8 mouse cellular contexts compared by ENCODE assay signal in genomic region chr6:97059599-97059998, GRCm38 (mm10). TPM values are rescaled to one million over a fixed set of nuclear protein-coding genes. Genes with fewer than 3 reads are reported as not detected.
DNase-seq lines count a peak whose midpoint lies in the region; ATAC-seq and TF ChIP-seq lines count a peak whose summit lies in the region.
"Had no signal": no experiment of that assay in that cellular context is flagged by ENCODE, and none has a peak within 500 bp of the region (broad histone marks: within the 10 kb centered on the region; RNA-seq: fewer than 3 reads in every experiment).

No protein-coding gene starts in this region.

- H3K9ac ChIP-seq in lung, embryonic 14.5 days = no peak overlapping the region
- no peak overlapping the region; the same call in 1 of the 2 replicates for H3K9ac ChIP-seq in forebrain, embryonic 14.5 days (ENCODE audit: low read length)
- peak overlapping the region; percentile 51 for H3K9ac ChIP-seq in limb, embryonic 13.5 days
- no peak overlapping the region for H3K9ac ChIP-seq in stomach, embryonic 14.5 days (replicated peaks; ENCODE audit: low read depth, low read length)

- peak overlapping the region; percentile 37 for H3K4me3 ChIP-seq in lung, embryonic 14.5 days (ENCODE audit: low read depth, low read length)
- H3K4me3 ChIP-seq in forebrain, embryonic 14.5 days (ENCODE audit: low read depth, low read length) = peak overlapping the region; percentile 32
- H3K4me3 ChIP-seq in limb, embryonic 13.5 days = peak overlapping the region; percentile 48
- H3K4me3 ChIP-seq in stomach, embryonic 14.5 days (ENCODE audit: low read depth, low read length) = peak overlapping the region; percentile 39

- 0 out of 2 replicates have a peak, but pooled peaks cover 7% of the 10 kb centered on the region for H3K4me1 ChIP-seq in lung, embryonic 14.5 days (ENCODE audit: insufficient read depth)
- peaks cover 10% of the 10 kb centered on the region for H3K4me1 ChIP-seq in forebrain, embryonic 14.5 days (ENCODE audit: control insufficient read depth, insufficient read depth, low read length)
- peaks cover 21% of the 10 kb centered on the region for H3K4me1 ChIP-seq in limb, embryonic 13.5 days
- H3K4me1 ChIP-seq in stomach, embryonic 14.5 days (ENCODE audit: control insufficient read depth, insufficient read depth, low read length) = peaks cover 7% of the 10 kb centered on the region; the same call in 1 of the 2 replicates

- H3K4me2 ChIP-seq in lung, embryonic 14.5 days = peak overlapping the region; percentile 64
- peak overlapping the region; percentile 68 for H3K4me2 ChIP-seq in forebrain, embryonic 14.5 days (ENCODE audit: low read length)
- H3K4me2 ChIP-seq in limb, embryonic 13.5 days (replicated peaks) = peak overlapping the region; percentile 85
- H3K4me2 ChIP-seq in stomach, embryonic 14.5 days (replicated peaks; ENCODE audit: low read depth, low read length) = peak overlapping the region; percentile 76

- peak; percentile 7 for DNase-seq in lung, embryonic 14.5 days
- no peak for DNase-seq in lung, postnatal 36 days
- DNase-seq in forebrain, embryonic 14.5 days (ENCODE audit: low spot score) = no peak
- no peak for DNase-seq in gastrocnemius, postnatal 4 days (ENCODE audit: low spot score in 2 of 2)
- DNase-seq in B cell, adult 2 months = no peak

- no peak overlapping the region for H3K27ac ChIP-seq in lung, embryonic 14.5 days (ENCODE audit: low read depth)
- no peak overlapping the region for H3K27ac ChIP-seq in forebrain, embryonic 14.5 days (ENCODE audit: low read depth, low read length)
- H3K27ac ChIP-seq in limb, embryonic 13.5 days = no peak overlapping the region
- no peak overlapping the region for H3K27ac ChIP-seq in stomach, embryonic 14.5 days (ENCODE audit: low read length)

- ATAC-seq in lung, embryonic 14.5 days (ENCODE audit: insufficient read depth) = no peak
- no peak for ATAC-seq in forebrain, embryonic 14.5 days
- ATAC-seq in limb, embryonic 13.5 days (ENCODE audit: low FRiP score, low read depth) = no peak
- no peak for ATAC-seq in stomach, embryonic 14.5 days (ENCODE audit: insufficient number of reproducible peaks, insufficient read depth, low FRiP score, low read depth)

- peaks cover 29% of the 10 kb centered on the region for H3K27me3 ChIP-seq in lung, embryonic 14.5 days (ENCODE audit: insufficient read depth, low read length)
- peaks cover 22% of the 10 kb centered on the region for H3K27me3 ChIP-seq in forebrain, embryonic 14.5 days (replicated peaks; ENCODE audit: control insufficient read depth, insufficient read depth, low read length)
- peaks cover 51% of the 10 kb centered on the region for H3K27me3 ChIP-seq in limb, embryonic 13.5 days
- peaks cover 15% of the 10 kb centered on the region for H3K27me3 ChIP-seq in stomach, embryonic 14.5 days (ENCODE audit: control insufficient read depth, insufficient read depth, low read length)

- no peaks in the 10 kb centered on the region for H3K9me3 ChIP-seq in lung, embryonic 14.5 days (ENCODE audit: low read depth, low read length)
- H3K9me3 ChIP-seq in forebrain, embryonic 14.5 days (replicated peaks; ENCODE audit: control insufficient read depth, low read length) = no peaks in the 10 kb centered on the region
- no peaks in the 10 kb centered on the region for H3K9me3 ChIP-seq in limb, embryonic 13.5 days
- H3K9me3 ChIP-seq in stomach, embryonic 14.5 days (ENCODE audit: control insufficient read depth, low read depth, low read length) = no peaks in the 10 kb centered on the region

- no peak for TF ChIP-seq CTCF in lung, embryonic 14.5 days (IDR thresholded peaks at IDR 0.05; ENCODE audit: low read depth)

- no peaks in the 10 kb centered on the region for H3K36me3 ChIP-seq in lung, embryonic 14.5 days (ENCODE audit: insufficient read depth)
- H3K36me3 ChIP-seq in forebrain, embryonic 14.5 days (ENCODE audit: control insufficient read depth, insufficient read depth, low read length) = no peaks in the 10 kb centered on the region
- no peaks in the 10 kb centered on the region for H3K36me3 ChIP-seq in limb, embryonic 13.5 days
- H3K36me3 ChIP-seq in stomach, embryonic 14.5 days (ENCODE audit: control insufficient read depth, insufficient read depth, low read length) = no peaks in the 10 kb centered on the region

- 4% methylated on average over 10 of the region's 10 CpGs for WGBS in lung, embryonic 14.5 days
- WGBS in forebrain, embryonic 14.5 days = 6% methylated on average over 10 of the region's 10 CpGs
- WGBS in limb, embryonic 13.5 days = 2% methylated on average over 10 of the region's 10 CpGs
- 4% methylated on average over 10 of the region's 10 CpGs for WGBS in stomach, embryonic 14.5 days

RNA-seq across cellular contexts. Expression of gene Fam19a4, which starts 0.6 kb away (rescaled TPM):
- polyA plus RNA-seq in lung, embryonic 14.5 days (2014; fragmentation: Nextera tagmentation; extraction: Ambion mirVana) = not detected in 2 replicates
- 0.83 and 1.1 TPM in 2 replicates for polyA plus RNA-seq in forebrain, embryonic 14.5 days (2014; fragmentation: Nextera tagmentation; extraction: Ambion mirVana)
- polyA plus RNA-seq in limb, embryonic 13.5 days (2015; fragmentation: Nextera tagmentation; extraction: Ambion mirVana) = 0.56 and 0.71 TPM in 2 replicates
- 0.29 TPM in 1 of 2 replicates, not detected in the other for polyA plus RNA-seq in stomach, embryonic 14.5 days (2014; fragmentation: Nextera tagmentation; extraction: Ambion mirVana)
- under 1 TPM; 0.12 to 0.29 TPM for total RNA-seq in gastrocnemius, postnatal 4 days (2021)
- total RNA-seq: monocyte, adult 5-6 weeks had no signal
